Mouse (Mus musculus) ES-E14 (cell line): ENCODE data around the gene Atxn2l.

Experiments
- HCFC1 ChIP-seq: IDR thresholded peaks from 2 replicates; pipeline ENCODE4 v1.6.1; 2012; ENCODE audit warnings: low read length, inconsistent platforms, borderline replicate concordance; ENCODE audit not compliant: insufficient read depth
- MAFK ChIP-seq: IDR thresholded peaks from 2 replicates; pipeline ENCODE4 v1.6.1; 2014; ENCODE audit warnings: mild to moderate bottlenecking, low read depth, low read length, inconsistent platforms; ENCODE audit not compliant: insufficient read depth
- ZC3H11A ChIP-seq: IDR thresholded peaks from 2 replicates; pipeline ENCODE4 v1.6.1; 2012; ENCODE audit warnings: low read depth, mild to moderate bottlenecking, inconsistent platforms, low read length, borderline replicate concordance
- ZNF384 ChIP-seq: IDR thresholded peaks from 2 replicates; pipeline ENCODE4 v1.6.1; 2012; ENCODE audit warnings: low read depth, low read length, inconsistent platforms

DNA sequence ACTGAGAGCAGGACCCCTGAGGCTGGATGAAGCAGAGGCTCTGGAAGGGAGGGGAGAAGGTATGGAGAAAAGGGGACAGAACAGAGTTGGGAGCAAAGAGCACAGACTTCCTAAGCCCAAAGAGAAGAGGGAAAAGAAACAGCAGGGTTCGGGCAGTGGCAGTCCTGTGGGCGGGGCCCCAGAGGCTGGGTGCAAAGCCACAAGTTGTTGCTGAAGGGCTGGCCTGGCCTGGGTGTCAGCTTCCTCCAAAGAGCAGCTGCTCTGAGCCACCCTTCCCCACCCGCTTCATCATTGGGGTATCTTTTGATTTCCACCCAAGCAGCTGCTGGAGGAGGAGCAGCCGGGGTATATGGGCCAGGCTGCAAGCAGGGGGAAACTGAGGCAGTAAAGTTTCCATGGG lies 39.1 kb downstream of the Atxn2l start:
- TF ChIP-seq MAFK (no peak), HCFC1 (no peak), ZC3H11A (no peak), ZNF384 (no peak)
